Mouse (Mus musculus): ENCODE results near the gene Wdr59. TPM values are rescaled to one million over a fixed set of nuclear protein-coding genes. Genes with fewer than 3 reads are reported as not detected.
A peak's percentile ranks its signal among the peaks of the same experiment; 100 is the strongest.
"Not testable (repeated sequence)": the region's sequence is repeated elsewhere in the genome, so short reads cannot be mapped to it uniquely, and the experiment has no call there.

The Wdr59 gene
- polyA plus RNA-seq, 1 experiment, result 8.9 TPM

GRCm38 (mm10) chr8:111501724-111502464 lies 20.0 kb downstream of the Wdr59 start:
- TF ChIP-seq CTCF (IDR thresholded peaks at IDR 0.05; ENCODE audit: insufficient read depth, low read length) (no peak), POLR2A (IDR thresholded peaks at IDR 0.05; ENCODE audit: borderline replicate concordance, extremely low read depth, low read depth, low read length) (no peak)
- Histone ChIP-seq H3K4me3 (replicated peaks; ENCODE audit: extremely low read depth, low read depth, low read length) (no peak overlapping the region), H3K4me1 (ENCODE audit: control insufficient read depth, insufficient read depth, low read length) (no peaks in the 10 kb centered on the region)
- no peak for DNase-seq
- WGBS, result 45% methylated on average over 11 of the region's 11 CpGs

GRCm38 (mm10) chr8:111498249-111498648 lies 23.6 kb downstream of the Wdr59 start:
- H3K4me1 ChIP-seq (ENCODE audit: control insufficient read depth, insufficient read depth, low read length); H3K4me3 ChIP-seq (replicated peaks; ENCODE audit: extremely low read depth, low read depth, low read length); DNase-seq: not testable (repeated sequence)
- 57% methylated on average over 6 of the region's 6 CpGs for WGBS

GRCm38 (mm10) chr8:111496326-111496725 lies 25.6 kb downstream of the Wdr59 start:
- Histone ChIP-seq H3K4me3 (replicated peaks; ENCODE audit: extremely low read depth, low read depth, low read length) (no peak overlapping the region), H3K4me1 (ENCODE audit: control insufficient read depth, insufficient read depth, low read length) (peaks cover 8% of the 10 kb centered on the region)
- DNase-seq, result no peak
- 60% methylated on average over 7 of the region's 7 CpGs for WGBS
- TF ChIP-seq CTCF (IDR thresholded peaks at IDR 0.05; ENCODE audit: insufficient read depth, low read length) (no peak), POLR2A (IDR thresholded peaks at IDR 0.05; ENCODE audit: borderline replicate concordance, extremely low read depth, low read depth, low read length) (0 out of 2 replicates have a peak, but pooled peaks have one; percentile 12)

GRCm38 (mm10) chr8:111493176-111493575 lies 28.7 kb downstream of the Wdr59 start:
- no peak for DNase-seq
- Histone ChIP-seq H3K4me3 (replicated peaks; ENCODE audit: extremely low read depth, low read depth, low read length) (no peak overlapping the region), H3K4me1 (ENCODE audit: control insufficient read depth, insufficient read depth, low read length) (peaks cover 8% of the 10 kb centered on the region)
- TF ChIP-seq CTCF (IDR thresholded peaks at IDR 0.05; ENCODE audit: insufficient read depth, low read length), result no peak
- 71% methylated on average over 3 of the region's 3 CpGs for WGBS

GRCm38 (mm10) chr8:111492508-111492907 lies 29.4 kb downstream of the Wdr59 start:
- Histone ChIP-seq H3K4me1 (ENCODE audit: control insufficient read depth, insufficient read depth, low read length) (peaks cover 8% of the 10 kb centered on the region), H3K4me3 (replicated peaks; ENCODE audit: extremely low read depth, low read depth, low read length) (no peak overlapping the region)
- TF ChIP-seq POLR2A (IDR thresholded peaks at IDR 0.05; ENCODE audit: borderline replicate concordance, extremely low read depth, low read depth, low read length) (no peak), CTCF (IDR thresholded peaks at IDR 0.05; ENCODE audit: insufficient read depth, low read length) (no peak)
- DNase-seq, result no peak
- WGBS, result 75% methylated on average over 9 of the region's 9 CpGs

- no peak for DNase-seq
- 42% methylated on average over 7 of the region's 7 CpGs for WGBS
- no peak for TF ChIP-seq CTCF (IDR thresholded peaks at IDR 0.05; ENCODE audit: insufficient read depth, low read length)
- no peak for TF ChIP-seq POLR2A (IDR thresholded peaks at IDR 0.05; ENCODE audit: borderline replicate concordance, extremely low read depth, low read depth, low read length)
- Histone ChIP-seq H3K4me1 (ENCODE audit: control insufficient read depth, insufficient read depth, low read length) (peaks cover 4% of the 10 kb centered on the region; the same call in 1 of the 2 replicates), H3K4me3 (replicated peaks; ENCODE audit: extremely low read depth, low read depth, low read length) (no peak overlapping the region)
Observed at GRCm38 (mm10) chr8:111491191-111491590, 30.7 kb downstream of the Wdr59 start.

- DNase-seq, result no peak
- no peak overlapping the region for H3K4me3 ChIP-seq (replicated peaks; ENCODE audit: extremely low read depth, low read depth, low read length)
- H3K4me1 ChIP-seq (ENCODE audit: control insufficient read depth, insufficient read depth, low read length), result no peaks in the 10 kb centered on the region
- TF ChIP-seq CTCF (IDR thresholded peaks at IDR 0.05; ENCODE audit: insufficient read depth, low read length) (no peak), POLR2A (IDR thresholded peaks at IDR 0.05; ENCODE audit: borderline replicate concordance, extremely low read depth, low read depth, low read length) (no peak)
- WGBS, result 81% methylated on average over 10 of the region's 10 CpGs
Observed at GRCm38 (mm10) chr8:111490034-111490591, 31.8 kb downstream of the Wdr59 start.

GRCm38 (mm10) chr8:111480691-111481090 lies 41.2 kb downstream of the Wdr59 start:
- H3K4me3 ChIP-seq (replicated peaks; ENCODE audit: extremely low read depth, low read depth, low read length), result no peak overlapping the region
- DNase-seq, result no peak
- 96% methylated on average over 8 of the region's 8 CpGs for WGBS
- TF ChIP-seq POLR2A (IDR thresholded peaks at IDR 0.05; ENCODE audit: borderline replicate concordance, extremely low read depth, low read depth, low read length) (no peak), CTCF (IDR thresholded peaks at IDR 0.05; ENCODE audit: insufficient read depth, low read length) (no peak)
- no peaks in the 10 kb centered on the region for H3K4me1 ChIP-seq (ENCODE audit: control insufficient read depth, insufficient read depth, low read length)

GRCm38 (mm10) chr8:111477761-111478465 lies 44.0 kb downstream of the Wdr59 start:
- Histone ChIP-seq H3K4me1 (ENCODE audit: control insufficient read depth, insufficient read depth, low read length) (no peaks in the 10 kb centered on the region), H3K4me3 (replicated peaks; ENCODE audit: extremely low read depth, low read depth, low read length) (no peak overlapping the region)
- no peak for DNase-seq
- no peak for TF ChIP-seq CTCF (IDR thresholded peaks at IDR 0.05; ENCODE audit: insufficient read depth, low read length)
- no peak for TF ChIP-seq POLR2A (IDR thresholded peaks at IDR 0.05; ENCODE audit: borderline replicate concordance, extremely low read depth, low read depth, low read length)
- 80% methylated on average over 5 of the region's 5 CpGs for WGBS
